Mouse (Mus musculus): Measurements from ENCODE around the gene Olfr281. TPM values are rescaled to one million over a fixed set of nuclear protein-coding genes. Genes with fewer than 3 reads are reported as not detected.
"Not testable (repeated sequence)": the region's sequence is repeated elsewhere in the genome, so short reads cannot be mapped to it uniquely, and the experiment has no call there.

Gene Olfr281
- not detected for total RNA-seq (2021)

GRCm38 (mm10) chr15:98452288-98452687 lies at the start of gene Olfr281:
Gene Olfr281, plus strand, starts transcription at chr15:98452588.
- intact Hi-C loops (cut with DNase I), result no loop called here
- DNase-seq (ENCODE audit: low spot score), result no peak

GRCm38 (mm10) chr15:98408406-98409060 lies 43.9 kb upstream of the Olfr281 start:
- DNase-seq (ENCODE audit: low spot score), result no peak
- intact Hi-C loops (cut with DNase I), result no loop called here

- intact Hi-C loops (cut with DNase I), result no loop called here
Measured at GRCm38 (mm10) chr15:98409635-98410034, 42.8 kb upstream of the Olfr281 start.

GRCm38 (mm10) chr15:98410249-98410648 lies 42.1 kb upstream of the Olfr281 start:
- DNase-seq (ENCODE audit: low spot score), result no peak
- intact Hi-C loops (cut with DNase I), result no loop called here

More at GRCm38 (mm10) chr15:98409635-98410034, 42.8 kb upstream of the Olfr281 start:
- no peak for DNase-seq (ENCODE audit: low spot score)

- no peak for DNase-seq (ENCODE audit: low spot score)
- intact Hi-C loops (cut with DNase I), result no loop called here
Measured at GRCm38 (mm10) chr15:98415996-98416395, 36.4 kb upstream of the Olfr281 start.

- DNase-seq (ENCODE audit: low spot score); intact Hi-C loops (cut with DNase I): not testable (repeated sequence)
Measured at GRCm38 (mm10) chr15:98416802-98417201, 35.6 kb upstream of the Olfr281 start.

GRCm38 (mm10) chr15:98417285-98417684 lies 35.1 kb upstream of the Olfr281 start:
- intact Hi-C loops (cut with DNase I), result not testable (repeated sequence)

GRCm38 (mm10) chr15:98418096-98418495 lies 34.3 kb upstream of the Olfr281 start:
- DNase-seq (ENCODE audit: low spot score), result no peak
- intact Hi-C loops (cut with DNase I), result no loop called here

More at GRCm38 (mm10) chr15:98417285-98417684, 35.1 kb upstream of the Olfr281 start:
- not testable (repeated sequence) for DNase-seq (ENCODE audit: low spot score)

- no peak for DNase-seq (ENCODE audit: low spot score)
- intact Hi-C loops (cut with DNase I), result no loop called here
Measured at GRCm38 (mm10) chr15:98420897-98421296, 31.5 kb upstream of the Olfr281 start.

GRCm38 (mm10) chr15:98424326-98424725 lies 28.1 kb upstream of the Olfr281 start:
- intact Hi-C loops (cut with DNase I), result no loop called here
- no peak for DNase-seq (ENCODE audit: low spot score)

GRCm38 (mm10) chr15:98424753-98425152 lies 27.6 kb upstream of the Olfr281 start:
- no peak for DNase-seq (ENCODE audit: low spot score)
- intact Hi-C loops (cut with DNase I), result no loop called here

GRCm38 (mm10) chr15:98425188-98425587 lies 27.2 kb upstream of the Olfr281 start:
- DNase-seq (ENCODE audit: low spot score), result no peak
- intact Hi-C loops (cut with DNase I), result no loop called here

GRCm38 (mm10) chr15:98430925-98431324 lies 21.5 kb upstream of the Olfr281 start, which contains the start of gene Olfr282:
Gene Olfr282, plus strand, starts transcription at chr15:98431225.
- intact Hi-C loops (cut with DNase I); DNase-seq (ENCODE audit: low spot score): not testable (repeated sequence)

GRCm38 (mm10) chr15:98444561-98444960 lies 7.8 kb upstream of the Olfr281 start:
- DNase-seq (ENCODE audit: low spot score), result no peak
- intact Hi-C loops (cut with DNase I), result no loop called here

- no peak for DNase-seq (ENCODE audit: low spot score)
- intact Hi-C loops (cut with DNase I), result no loop called here
Measured at GRCm38 (mm10) chr15:98448521-98448920, 3.9 kb upstream of the Olfr281 start.

GRCm38 (mm10) chr15:98469596-98469995 lies 17.2 kb downstream of the Olfr281 start, which contains the start of gene OR5BS1P:
Gene OR5BS1P, plus strand, starts transcription at chr15:98469896.
- DNase-seq (ENCODE audit: low spot score), result no peak
- intact Hi-C loops (cut with DNase I), result no loop called here

GRCm38 (mm10) chr15:98471539-98471938 lies 19.2 kb downstream of the Olfr281 start:
- intact Hi-C loops (cut with DNase I), result no loop called here
- DNase-seq (ENCODE audit: low spot score), result no peak

GRCm38 (mm10) chr15:98474958-98475357 lies 22.6 kb downstream of the Olfr281 start:
- intact Hi-C loops (cut with DNase I), result no loop called here
- no peak for DNase-seq (ENCODE audit: low spot score)

- intact Hi-C loops (cut with DNase I), result no loop called here
Measured at GRCm38 (mm10) chr15:98475382-98475781, 23.0 kb downstream of the Olfr281 start.

GRCm38 (mm10) chr15:98476281-98476680 lies 23.9 kb downstream of the Olfr281 start:
- no peak for DNase-seq (ENCODE audit: low spot score)
- intact Hi-C loops (cut with DNase I), result no loop called here

More at GRCm38 (mm10) chr15:98475382-98475781, 23.0 kb downstream of the Olfr281 start:
- no peak for DNase-seq (ENCODE audit: low spot score)

- intact Hi-C loops (cut with DNase I), result no loop called here
- no peak for DNase-seq (ENCODE audit: low spot score)
Measured at GRCm38 (mm10) chr15:98479568-98480102, 27.2 kb downstream of the Olfr281 start.

Data from heart, postnatal 25 days (tissue).